Mouse (Mus musculus) myocyte (in vitro differentiated cells): Measurements from ENCODE around the gene Sox5. TPM values are rescaled to one million over a fixed set of nuclear protein-coding genes. Genes with fewer than 3 reads are reported as not detected.

Source experiments
- H3K27me3 ChIP-seq: one replicate; pipeline ENCODE4 v1.6.1; 2011; ENCODE audit not compliant: control insufficient read depth, insufficient read depth, insufficient read length
- H3K36me3 ChIP-seq: one replicate; pipeline ENCODE4 v1.6.1; 2011; ENCODE audit not compliant: control insufficient read depth, insufficient read depth
- H3K4me2 ChIP-seq: one replicate; pipeline ENCODE4 v1.6.1; 2011; ENCODE audit warnings: low read depth, control low read depth
- H3K4me3 ChIP-seq: one replicate; pipeline ENCODE4 v1.5.1; 2011; ENCODE audit warnings: mild to moderate bottlenecking, control low read depth, moderate library complexity
- H3K79me2 ChIP-seq: one replicate; pipeline ENCODE4 v1.6.1; 2011; ENCODE audit not compliant: control insufficient read depth, insufficient read depth
- H3ac ChIP-seq: one replicate; pipeline ENCODE4 v1.6.1; 2011; ENCODE audit not compliant: control insufficient read depth, insufficient read length
- CEBPB ChIP-seq: IDR thresholded peaks from 2 replicates; pipeline ENCODE4 v1.6.1; 2011; ENCODE audit warnings: mild to moderate bottlenecking, moderate library complexity; ENCODE audit not compliant: poor library complexity, insufficient read depth, severe bottlenecking
- E2F4 ChIP-seq: IDR thresholded peaks from one replicate; pipeline ENCODE4 v1.6.1; 2011; ENCODE audit warnings: mild to moderate bottlenecking, control low read depth, moderate library complexity; ENCODE audit not compliant: insufficient read depth
- MAX ChIP-seq: IDR thresholded peaks from one replicate; pipeline ENCODE4 v1.6.1; 2011; ENCODE audit warnings: low read depth, mild to moderate bottlenecking, control low read depth
- MYOD1 ChIP-seq, 3 experiments: IDR thresholded peaks; one replicate each; pipeline ENCODE4 v1.6.1; 2011; ENCODE audit warnings: control low read depth in 2 of 3, low read depth in 2 of 3, mild to moderate bottlenecking in 2 of 3, moderate library complexity in 1 of 3; ENCODE audit not compliant: insufficient read length in 2 of 3, control insufficient read depth in 1 of 3
- MYOG ChIP-seq, 3 experiments: IDR thresholded peaks; one replicate each; pipeline ENCODE4 v1.6.1; 2011; ENCODE audit warnings: control low read depth in 2 of 3, low read depth in 2 of 3, mild to moderate bottlenecking in 2 of 3; ENCODE audit not compliant: insufficient read length in 2 of 3, control insufficient read depth in 1 of 3, insufficient read depth in 1 of 3
- POLR2A ChIP-seq: IDR thresholded peaks from one replicate; pipeline ENCODE4 v1.6.1; 2011; ENCODE audit warnings: low read depth, mild to moderate bottlenecking, control low read depth, moderate library complexity; ENCODE audit not compliant: insufficient read length
- POLR2AphosphoS2 ChIP-seq: IDR thresholded peaks from one replicate; pipeline ENCODE4 v1.6.1; 2011; ENCODE audit warnings: low read depth, control low read depth; ENCODE audit not compliant: insufficient read length
- REST ChIP-seq: IDR thresholded peaks from one replicate; pipeline ENCODE4 v1.6.1; 2011; ENCODE audit warnings: mild to moderate bottlenecking, control low read depth, moderate library complexity; ENCODE audit not compliant: insufficient read depth, insufficient read length
- SRF ChIP-seq: IDR thresholded peaks from one replicate; pipeline ENCODE4 v1.6.1; 2011; ENCODE audit warnings: low read depth; ENCODE audit not compliant: control insufficient read depth, insufficient read length
- TCF12 ChIP-seq: IDR thresholded peaks from one replicate; pipeline ENCODE4 v1.6.1; 2011; ENCODE audit warnings: mild to moderate bottlenecking, control low read depth; ENCODE audit not compliant: poor library complexity, insufficient read depth, severe bottlenecking
- TCF3 ChIP-seq: IDR thresholded peaks from one replicate; pipeline ENCODE4 v1.6.1; 2011; ENCODE audit warnings: low read depth, control low read depth; ENCODE audit not compliant: insufficient read length
- USF1 ChIP-seq: IDR thresholded peaks from one replicate; pipeline ENCODE4 v1.6.1; 2011; ENCODE audit warnings: low read depth, mild to moderate bottlenecking, control low read depth, moderate library complexity
- polyA plus RNA-seq: library from polyadenylated mRNA; unstranded; fragments of >200 nt; fragmentation: generic; extraction: Trizol; gene quantifications from one replicate; pipeline ENCODE4 v1.2.1, GENCODE M21; 2012; ENCODE audit warnings: missing spikeins

Gene Sox5
- polyA plus RNA-seq, 1 experiment, result 0.50 TPM

- TF ChIP-seq MYOD1 (IDR thresholded peaks at IDR 0.05; ENCODE audit: control insufficient read depth in 1 of 3, insufficient read length in 2 of 3, low read depth in 2 of 3), result no peak
- no peak for TF ChIP-seq E2F4
- TF ChIP-seq CEBPB, result no peak
- TF ChIP-seq SRF, result no peak
- no peak for TF ChIP-seq TCF3
- no peak for TF ChIP-seq POLR2A
- no peak for TF ChIP-seq MAX
- TF ChIP-seq REST, result no peak
- no peak for TF ChIP-seq USF1
- no peak for TF ChIP-seq POLR2AphosphoS2
- no peak for TF ChIP-seq TCF12
- TF ChIP-seq MYOG (IDR thresholded peaks at IDR 0.05; ENCODE audit: control insufficient read depth in 1 of 3, insufficient read depth in 1 of 3, insufficient read length in 2 of 3, low read depth in 2 of 3), result no peak
- Histone ChIP-seq H3K4me2 (no peak overlapping the region), H3K4me3 (no peak overlapping the region), H3K27me3 (no peaks in the 10 kb centered on the region), H3ac (no peak overlapping the region), H3K36me3 (no peaks in the 10 kb centered on the region), H3K79me2 (no peaks in the 10 kb centered on the region)
Measured at GRCm38 (mm10) chr6:144695660-144696059, 86.1 kb downstream of the Sox5 start.

GRCm38 (mm10) chr6:144693211-144693899 is 88.4 kb downstream of the Sox5 start:
- H3ac ChIP-seq, result no peak overlapping the region
- H3K4me2 ChIP-seq, result peak overlapping the region; percentile 57
- TF ChIP-seq MAX, result no peak
- TF ChIP-seq SRF, result no peak
- TF ChIP-seq CEBPB, result no peak
- TF ChIP-seq MYOD1 (IDR thresholded peaks at IDR 0.05; ENCODE audit: control insufficient read depth in 1 of 3, insufficient read length in 2 of 3, low read depth in 2 of 3), result no peak
- no peak for TF ChIP-seq TCF12
- no peak for TF ChIP-seq REST
- TF ChIP-seq E2F4, result no peak
- no peak for TF ChIP-seq USF1
- TF ChIP-seq POLR2AphosphoS2, result no peak
- TF ChIP-seq MYOG (IDR thresholded peaks at IDR 0.05; ENCODE audit: control insufficient read depth in 1 of 3, insufficient read depth in 1 of 3, insufficient read length in 2 of 3, low read depth in 2 of 3), result no peak
- TF ChIP-seq POLR2A, result no peak
- TF ChIP-seq TCF3, result no peak
- H3K27me3 ChIP-seq, result no peaks in the 10 kb centered on the region
- H3K36me3 ChIP-seq, result no peaks in the 10 kb centered on the region
- H3K79me2 ChIP-seq, result no peaks in the 10 kb centered on the region
- H3K4me3 ChIP-seq, result no peak overlapping the region

GRCm38 (mm10) chr6:144691298-144692041 is 90.3 kb downstream of the Sox5 start:
- TF ChIP-seq REST, result no peak
- no peak for TF ChIP-seq MYOG (IDR thresholded peaks at IDR 0.05; ENCODE audit: control insufficient read depth in 1 of 3, insufficient read depth in 1 of 3, insufficient read length in 2 of 3, low read depth in 2 of 3)
- TF ChIP-seq SRF, result no peak
- TF ChIP-seq E2F4, result no peak
- TF ChIP-seq MAX, result no peak
- TF ChIP-seq TCF12, result no peak
- TF ChIP-seq USF1, result no peak
- TF ChIP-seq POLR2A, result no peak
- no peak for TF ChIP-seq TCF3
- TF ChIP-seq POLR2AphosphoS2, result no peak
- TF ChIP-seq CEBPB, result no peak
- no peak for TF ChIP-seq MYOD1 (IDR thresholded peaks at IDR 0.05; ENCODE audit: control insufficient read depth in 1 of 3, insufficient read length in 2 of 3, low read depth in 2 of 3)
- H3K4me3 ChIP-seq, result no peak overlapping the region
- no peaks in the 10 kb centered on the region for H3K79me2 ChIP-seq
- no peak overlapping the region for H3K4me2 ChIP-seq
- no peak overlapping the region for H3ac ChIP-seq
- H3K27me3 ChIP-seq, result no peaks in the 10 kb centered on the region
- no peaks in the 10 kb centered on the region for H3K36me3 ChIP-seq

GRCm38 (mm10) chr6:144689076-144689475 is 92.7 kb downstream of the Sox5 start:
- H3K79me2 ChIP-seq, result no peaks in the 10 kb centered on the region
- H3ac ChIP-seq, result no peak overlapping the region
- peak overlapping the region; percentile 44 for H3K4me2 ChIP-seq

More at GRCm38 (mm10) chr6:144689076-144689475, 92.7 kb downstream of the Sox5 start:
- Histone ChIP-seq H3K36me3 (no peaks in the 10 kb centered on the region), H3K4me3 (no peak overlapping the region), H3K27me3 (no peaks in the 10 kb centered on the region)
- TF ChIP-seq CEBPB (0 out of 2 replicates have a peak, but pooled peaks have one; percentile 9), E2F4 (no peak)
